Mouse (Mus musculus) heart, postnatal 10 days (tissue): Measurements from ENCODE around the gene Cdkn1a. TPM values are rescaled to one million over a fixed set of nuclear protein-coding genes. Genes with fewer than 3 reads are reported as not detected.
"Not testable (repeated sequence)": the region's sequence is repeated elsewhere in the genome, so short reads cannot be mapped to it uniquely, and the experiment has no call there.

Experiments used
- DNase-seq, 2 experiments: peaks; one replicate each; pipeline ENCODE4 v3.0.0; 2021
- intact Hi-C: fragments of 180-260 bp; cut with DNase I; formaldehyde crosslinking; loops from one replicate; pipeline ENCODE4 v1.15.1; 2025
- total RNA-seq, 2 experiments: library from RNA; stranded (reverse); gene quantifications; 2 replicates each; pipeline ENCODE4 v1.2.3; 2021

Cdkn1a gene
- total RNA-seq, 2 experiments from 2014 or later, result 46.2 to 180 TPM

DNA sequence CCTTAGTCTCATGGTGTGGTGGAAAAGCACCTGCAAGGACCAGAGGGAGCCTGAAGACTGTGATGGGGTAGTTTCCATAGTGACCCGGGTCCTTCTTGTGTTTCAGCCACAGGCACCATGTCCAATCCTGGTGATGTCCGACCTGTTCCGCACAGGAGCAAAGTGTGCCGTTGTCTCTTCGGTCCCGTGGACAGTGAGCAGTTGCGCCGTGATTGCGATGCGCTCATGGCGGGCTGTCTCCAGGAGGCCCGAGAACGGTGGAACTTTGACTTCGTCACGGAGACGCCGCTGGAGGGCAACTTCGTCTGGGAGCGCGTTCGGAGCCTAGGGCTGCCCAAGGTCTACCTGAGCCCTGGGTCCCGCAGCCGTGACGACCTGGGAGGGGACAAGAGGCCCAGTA lies 7.5 kb downstream of the Cdkn1a start:
- peak in 1 of 2 experiments; percentile 1 for DNase-seq
- intact Hi-C loops, result loop anchor here (5.0 kb wide), 1 partner anchor 111 kb away; no protein-coding TSS in a partner anchor

DNA sequence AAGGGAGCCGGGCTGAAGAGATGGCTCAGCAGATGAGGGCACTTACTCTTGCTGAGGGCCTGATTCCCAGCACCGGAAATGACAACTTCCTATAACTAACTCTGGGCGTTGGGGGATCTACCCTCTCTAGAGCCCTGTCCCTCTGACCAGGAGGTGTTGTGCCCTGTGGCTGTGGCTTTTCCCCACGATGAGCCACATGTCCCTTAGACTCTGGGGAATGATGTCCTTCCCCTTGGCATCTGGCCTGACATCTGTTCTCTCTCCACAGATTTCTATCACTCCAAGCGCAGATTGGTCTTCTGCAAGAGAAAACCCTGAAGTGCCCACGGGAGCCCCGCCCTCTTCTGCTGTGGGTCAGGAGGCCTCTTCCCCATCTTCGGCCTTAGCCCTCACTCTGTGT lies 8.3 kb downstream of the Cdkn1a start:
- intact Hi-C loops, result loop anchor here (5.0 kb wide), 1 partner anchor 112 kb away; no protein-coding TSS in a partner anchor
- DNase-seq, result peak in 1 of 2 experiments; percentile 1

DNA sequence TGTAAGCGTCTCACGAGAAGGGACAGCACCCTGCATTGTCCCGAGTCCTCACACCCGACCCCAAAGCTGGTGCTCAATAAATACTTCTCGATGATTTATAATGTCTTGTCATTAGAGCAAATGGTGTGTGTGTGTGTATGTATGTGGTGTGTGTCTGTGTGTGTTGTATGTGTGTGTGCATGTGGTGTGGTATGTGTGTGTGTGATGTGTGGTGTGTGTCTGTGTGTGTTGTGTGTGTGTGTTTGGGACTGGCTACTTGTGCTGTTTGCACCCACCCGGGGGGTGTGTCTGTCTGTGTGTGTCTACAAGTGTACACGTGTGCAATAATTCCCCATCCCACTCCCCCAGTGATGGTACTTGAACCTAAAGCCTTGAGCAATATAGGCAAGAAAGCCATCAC lies 9.9 kb downstream of the Cdkn1a start:
- intact Hi-C loops, result no loop called here
- no peak for DNase-seq

DNA sequence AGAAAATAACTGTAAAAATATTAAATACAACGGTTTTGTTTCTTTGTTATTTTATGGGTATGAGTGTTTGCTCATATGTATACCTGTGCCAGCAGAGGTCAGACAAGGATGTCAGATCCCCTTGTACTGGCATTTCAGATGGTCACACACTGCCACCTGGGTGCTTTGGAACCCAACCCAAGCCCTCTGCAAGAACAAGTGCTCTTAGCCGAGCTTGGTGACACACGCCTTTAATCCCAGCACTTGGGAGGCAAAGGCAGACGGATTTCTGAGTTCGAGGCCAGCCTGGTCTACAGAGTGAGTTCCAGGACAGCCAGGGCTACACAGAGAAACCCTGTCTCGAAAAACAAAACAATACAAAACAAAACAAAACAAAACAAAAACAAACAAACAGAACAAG lies 19.6 kb downstream of the Cdkn1a start:
- intact Hi-C loops, DNase-seq: not testable (repeated sequence)

DNA sequence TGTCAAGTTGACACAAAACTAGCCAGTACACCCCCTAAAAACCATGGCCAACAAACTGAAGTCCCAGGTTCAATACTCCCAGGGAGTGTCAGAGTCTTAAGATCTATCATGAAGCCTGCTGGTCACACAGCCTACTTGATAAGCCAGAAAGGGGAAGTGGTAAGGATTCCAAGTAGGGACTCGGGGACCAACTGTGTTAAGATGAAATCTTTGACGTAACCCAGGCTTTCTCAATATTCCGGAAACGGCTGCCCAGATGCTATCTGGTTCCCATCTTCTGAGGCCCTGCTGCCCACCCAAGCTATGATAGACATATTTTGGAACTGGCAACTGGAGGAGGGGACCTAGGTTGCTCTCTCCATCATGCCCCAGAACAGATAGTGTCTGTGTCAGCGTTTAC lies 20.6 kb downstream of the Cdkn1a start:
- intact Hi-C loops, result no loop called here
- no peak for DNase-seq

DNA sequence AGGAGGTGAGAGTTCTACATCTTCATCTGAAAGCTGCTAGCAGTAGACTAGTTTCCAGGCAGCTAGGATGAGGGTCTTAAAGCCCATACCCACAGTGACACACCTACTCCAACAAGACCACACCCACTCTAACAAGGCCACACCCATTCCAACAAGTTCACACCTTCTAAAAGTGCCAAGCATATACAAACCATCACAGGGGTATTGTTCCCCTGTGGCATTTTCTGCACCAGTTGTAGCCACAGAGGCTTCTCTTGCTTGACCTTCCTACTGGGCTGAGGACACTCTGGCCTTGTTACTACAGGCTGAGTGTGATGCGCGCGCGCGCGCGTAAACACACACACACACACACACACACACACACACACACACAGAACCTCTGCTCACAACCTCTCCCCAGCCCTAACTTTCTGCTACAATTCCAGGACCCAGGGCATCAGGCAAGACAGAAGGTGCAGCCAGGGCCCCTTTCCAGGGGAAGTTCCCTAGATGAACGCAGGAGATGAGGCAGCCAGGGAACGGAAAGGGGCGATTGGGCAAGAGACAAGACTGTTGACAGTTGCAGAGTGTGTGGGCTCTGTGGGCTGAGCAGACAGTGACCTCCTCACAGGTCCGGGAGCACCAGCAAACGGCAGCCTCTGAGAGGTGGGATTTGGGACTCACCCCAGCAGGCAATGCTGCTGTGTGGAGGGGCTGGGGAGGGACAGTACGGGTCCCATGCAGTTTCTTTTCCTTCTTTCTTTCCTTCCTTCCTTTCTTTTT lies 23.0 kb downstream of the Cdkn1a start, which contains the start of gene Rab44:
TSS of gene Rab44 (plus strand) at position 555 of the 762 bp plus-strand sequence.
- DNase-seq, result peak in 1 of 2 experiments; percentile 0
- intact Hi-C loops, result no loop called here

DNA sequence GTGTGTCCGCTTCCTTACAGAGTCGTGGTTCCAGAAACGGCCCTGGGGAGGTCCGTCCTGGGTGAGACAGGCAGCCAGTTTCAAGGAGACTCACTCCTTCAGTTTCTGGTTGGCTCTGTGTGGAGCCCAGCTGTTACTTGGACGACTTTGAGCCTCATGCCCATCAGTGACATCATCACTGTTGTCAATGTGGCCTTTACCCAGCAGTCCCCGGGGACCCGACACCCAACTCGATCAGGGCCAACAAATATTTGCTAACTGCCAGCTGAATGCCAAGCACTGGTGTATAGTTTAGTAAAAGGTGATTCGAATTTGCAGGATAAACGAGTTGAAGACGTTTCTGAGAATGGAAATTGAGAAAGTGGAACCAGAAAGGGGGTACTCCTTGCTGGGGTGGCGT lies 25.2 kb downstream of the Cdkn1a start:
- intact Hi-C loops, result loop anchor here (5.0 kb wide), 1 partner anchor 51 kb away; no protein-coding TSS in a partner anchor
- DNase-seq, result no peak

DNA sequence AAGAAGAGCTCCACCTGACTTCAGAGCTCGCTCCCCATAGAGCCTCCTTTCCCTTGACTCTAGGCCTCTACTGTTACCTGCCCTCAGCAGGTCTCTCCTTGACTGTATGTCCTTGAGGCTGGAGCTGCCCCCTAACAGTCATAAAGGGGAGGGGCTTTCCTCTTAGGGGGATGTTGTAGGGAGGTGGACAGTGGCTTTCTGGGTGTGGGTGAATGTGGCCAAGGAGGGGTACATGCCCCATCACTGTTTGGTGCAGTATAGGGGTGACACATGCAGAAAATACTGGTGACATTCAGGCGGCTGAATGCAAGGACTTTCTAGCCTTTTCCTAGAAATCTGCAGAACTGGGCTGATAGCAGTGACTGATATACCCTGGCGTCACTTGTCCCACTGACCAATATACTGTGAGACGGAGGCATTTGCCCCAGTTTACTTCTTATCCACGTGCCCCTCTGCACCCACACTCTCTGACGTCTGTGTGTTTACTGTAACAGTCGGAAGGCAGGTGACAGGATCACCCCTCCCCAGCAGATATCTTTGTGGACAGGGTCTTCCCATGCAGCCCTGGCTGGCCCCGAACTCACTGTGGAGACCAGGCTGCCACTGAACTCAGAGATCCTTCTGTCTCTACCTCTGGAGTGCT lies 26.4 kb downstream of the Cdkn1a start:
- no peak for DNase-seq

DNA sequence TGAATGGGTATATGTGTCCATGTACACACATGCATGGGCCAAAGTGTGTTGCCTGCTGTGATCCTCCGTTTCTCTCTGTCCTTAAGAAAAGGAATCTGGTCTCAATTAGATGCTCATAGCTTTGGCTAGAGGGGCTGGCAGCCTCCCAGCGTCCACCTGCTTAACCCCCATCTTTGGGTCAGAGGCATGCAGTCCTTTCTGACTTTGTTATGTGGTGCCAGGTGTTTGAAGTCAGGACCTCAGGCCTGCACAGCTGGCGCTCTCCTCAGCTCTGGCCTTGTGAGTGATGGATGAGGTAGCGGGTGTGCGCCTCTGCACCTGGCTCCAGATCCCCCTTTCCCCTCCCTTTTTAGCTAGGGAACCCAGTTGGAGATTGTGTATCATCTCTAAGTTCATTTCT lies 27.3 kb downstream of the Cdkn1a start:
- peak in 1 of 2 experiments; percentile 2 for DNase-seq
- intact Hi-C loops, result loop anchor here (5.0 kb wide), 1 partner anchor 49 kb away; no protein-coding TSS in a partner anchor

More for the DNA sequence above, 26.4 kb downstream of the Cdkn1a start:
- intact Hi-C loops, result loop anchor here (5.0 kb wide), 1 partner anchor 50 kb away; no protein-coding TSS in a partner anchor

DNA sequence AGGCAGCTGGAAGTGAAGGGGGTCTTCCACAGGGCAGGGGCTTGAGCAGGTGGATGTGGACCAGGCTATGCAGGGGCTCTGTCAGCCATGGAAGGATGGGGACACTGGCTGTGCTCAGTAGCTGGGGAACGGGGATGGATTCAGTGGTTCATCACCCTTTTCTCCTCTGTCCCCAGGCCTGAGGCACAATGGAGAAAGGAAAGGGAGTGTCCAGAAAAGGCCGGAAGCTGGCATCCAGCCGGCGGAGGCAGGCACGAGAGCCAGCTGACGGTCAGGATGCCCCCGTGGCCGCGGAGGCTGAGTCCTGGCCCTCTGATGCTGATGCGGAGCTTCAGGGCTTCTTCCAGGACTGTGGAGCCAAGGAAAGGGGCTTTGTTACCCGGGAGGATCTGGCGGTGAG lies 29.9 kb downstream of the Cdkn1a start:
- DNase-seq, result no peak
- intact Hi-C loops, result no loop called here

DNA sequence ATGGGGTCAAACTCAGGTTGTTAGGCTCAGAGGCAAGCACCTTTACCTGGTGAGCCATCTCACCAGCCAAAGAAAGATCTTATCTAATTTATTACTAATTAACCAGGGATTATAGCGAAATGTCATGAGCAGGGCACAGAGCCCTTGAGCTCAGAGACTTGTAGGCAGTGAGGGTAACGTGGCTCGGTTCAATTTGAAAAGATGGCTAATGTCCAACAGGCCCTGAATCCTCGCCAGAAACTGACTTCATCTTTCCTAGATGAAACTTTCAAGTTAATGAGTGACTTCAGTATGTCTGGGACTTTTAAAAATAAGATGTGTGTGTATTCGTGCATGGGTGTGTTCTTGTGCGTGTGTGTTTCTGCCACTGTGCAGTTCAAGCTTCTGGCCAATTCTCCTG lies 32.0 kb downstream of the Cdkn1a start:
- intact Hi-C loops, result no loop called here
- peak; percentile 54 to 63 for DNase-seq

DNA sequence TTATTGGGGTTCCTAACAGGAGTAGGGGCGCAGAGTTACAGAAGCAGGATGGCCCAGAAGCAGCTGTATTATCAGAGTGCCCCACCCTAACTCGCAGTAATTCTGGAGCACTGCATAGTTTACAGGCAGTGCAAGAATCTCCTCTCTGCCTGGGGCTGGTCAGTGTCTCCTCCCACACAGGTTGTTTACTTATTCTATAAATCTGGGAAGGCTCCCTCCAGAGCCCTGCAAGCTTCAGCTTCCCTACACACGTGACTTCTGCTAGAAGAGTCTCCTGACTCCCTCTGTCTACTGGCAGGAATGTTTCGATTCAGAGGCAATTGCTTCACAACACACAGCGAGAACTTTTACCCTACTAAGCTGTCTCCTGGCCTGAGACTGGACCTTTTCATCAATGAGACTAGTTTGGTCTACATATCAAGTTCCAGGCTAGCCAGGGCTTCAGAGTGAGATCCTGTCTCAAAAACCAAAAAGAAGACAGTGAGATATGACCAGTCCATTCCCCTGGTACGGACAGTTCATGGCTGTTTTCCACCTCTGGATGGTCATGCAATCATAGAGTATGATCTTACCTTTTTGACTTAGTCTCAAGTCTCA lies 32.9 kb downstream of the Cdkn1a start:
- no peak for DNase-seq
- intact Hi-C loops, result no loop called here

DNA sequence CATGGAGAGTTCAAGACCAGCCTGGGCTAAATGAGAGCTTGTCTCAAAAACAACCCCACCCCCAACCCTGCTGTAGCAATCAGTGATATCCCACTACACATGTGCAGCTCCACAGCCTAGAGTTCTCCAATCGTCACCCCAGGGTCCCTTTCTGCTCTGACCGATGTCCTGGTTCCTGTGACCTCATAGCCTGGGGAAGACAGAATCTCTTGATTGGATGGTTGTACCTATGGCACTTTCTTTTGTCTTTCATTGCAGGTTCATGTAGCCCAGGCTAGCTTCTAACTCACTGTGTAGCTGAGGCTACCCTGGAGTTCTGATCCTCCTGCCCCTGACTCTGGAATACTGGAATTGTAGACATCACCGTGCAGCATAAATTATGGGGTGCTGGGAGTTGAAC lies 35.8 kb downstream of the Cdkn1a start:
- DNase-seq, result no peak
- intact Hi-C loops, result no loop called here

DNA sequence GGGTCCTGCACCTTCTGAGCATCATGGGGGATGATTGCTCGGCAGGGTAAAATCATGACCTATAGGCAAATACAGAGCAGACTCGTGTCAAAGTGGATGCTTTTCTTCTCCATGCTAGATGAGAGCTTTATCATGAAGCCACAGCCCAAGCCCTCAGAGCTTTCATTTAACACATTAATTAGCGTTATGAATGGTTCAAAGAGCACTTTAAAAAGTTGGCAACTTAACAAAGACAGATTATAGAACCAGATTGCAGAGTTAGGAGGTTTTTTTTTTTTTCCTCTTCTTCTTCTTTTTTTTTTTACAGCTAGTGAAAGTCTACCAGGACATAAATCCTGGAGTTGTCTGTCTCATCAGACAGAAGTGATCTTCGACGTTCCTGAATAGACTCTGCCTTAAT lies 38.6 kb downstream of the Cdkn1a start:
- no peak for DNase-seq
- intact Hi-C loops, result no loop called here

DNA sequence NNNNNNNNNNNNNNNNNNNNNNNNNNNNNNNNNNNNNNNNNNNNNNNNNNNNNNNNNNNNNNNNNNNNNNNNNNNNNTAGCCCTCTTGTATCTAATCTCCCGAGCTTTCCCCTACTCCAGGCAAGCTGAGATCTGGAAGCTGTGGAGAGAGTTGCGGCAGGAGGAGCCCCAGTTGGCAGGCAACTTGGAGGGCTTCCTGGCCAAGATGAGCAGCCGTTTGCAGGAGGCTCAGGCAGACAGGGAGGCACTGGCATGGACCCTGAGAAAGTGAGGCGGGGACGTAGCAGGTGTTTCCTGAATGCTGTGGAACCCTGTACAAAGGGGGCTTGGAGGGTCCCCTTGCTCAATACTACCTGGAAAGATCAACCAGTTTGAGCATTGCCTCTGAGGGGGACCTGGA lies 44.3 kb downstream of the Cdkn1a start:
- DNase-seq, result no peak
- intact Hi-C loops, result no loop called here

DNA sequence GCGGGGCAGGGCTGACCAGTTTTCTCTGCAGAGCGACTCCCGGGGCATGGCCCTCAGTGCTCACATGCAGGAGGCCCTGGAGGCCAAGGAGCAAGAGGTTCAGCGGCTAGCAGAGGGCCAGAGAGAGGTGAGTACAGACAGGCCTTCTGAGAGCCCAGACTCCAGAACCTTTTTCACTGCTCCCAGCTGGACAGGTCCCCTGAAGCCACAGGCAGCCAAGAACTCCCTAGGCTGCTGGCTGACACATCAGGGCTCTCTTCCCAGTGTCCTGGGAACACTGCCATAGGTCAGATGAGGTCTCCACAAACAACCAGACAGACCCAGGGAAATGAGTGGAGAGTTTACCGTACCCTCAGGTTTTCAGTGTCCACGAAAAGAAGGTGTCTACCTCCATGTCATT lies 45.5 kb downstream of the Cdkn1a start:
- peak; percentile 92 to 93 for DNase-seq
- intact Hi-C loops, result no loop called here

DNA sequence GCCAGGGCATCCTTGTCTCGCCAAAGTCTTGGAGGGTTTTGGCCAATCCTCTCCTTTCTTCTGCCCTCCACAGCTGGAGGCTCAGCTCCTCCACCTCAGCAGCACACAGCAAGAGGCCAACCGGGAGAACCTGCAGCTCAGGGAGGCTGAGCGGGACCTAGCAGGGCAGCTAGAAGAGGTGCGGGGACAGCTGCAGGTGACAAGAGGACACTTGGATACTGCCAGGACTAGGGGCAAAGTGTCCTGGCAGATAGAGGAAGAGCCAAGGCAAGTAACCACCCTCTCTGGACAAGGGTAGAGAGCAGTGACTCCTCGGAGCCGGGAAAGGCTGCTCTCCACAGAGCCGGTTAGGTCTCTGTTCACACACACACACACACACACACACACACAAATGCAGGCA lies 47.1 kb downstream of the Cdkn1a start:
- intact Hi-C loops, result no loop called here
- DNase-seq, result no peak

DNA sequence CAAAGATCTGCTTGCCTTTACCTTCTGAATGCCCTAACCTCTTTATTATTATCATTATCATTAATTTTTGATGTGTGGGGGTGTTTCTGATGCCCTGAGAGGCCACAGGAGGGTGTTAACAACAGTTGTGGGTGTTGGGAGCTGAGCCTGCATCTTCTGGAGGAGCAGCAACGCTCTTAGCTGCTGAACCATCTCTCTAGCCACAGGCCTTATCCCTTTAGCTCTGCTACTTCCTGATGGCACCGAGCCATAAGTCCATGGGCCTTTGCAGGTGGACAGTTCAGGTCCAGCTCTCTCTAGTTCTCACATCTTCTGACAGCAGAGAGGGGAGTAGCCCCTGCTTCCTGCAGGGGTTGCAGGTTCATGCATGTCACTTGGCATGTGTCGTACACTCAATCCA lies 50.8 kb downstream of the Cdkn1a start:
- intact Hi-C loops, result no loop called here
- DNase-seq, result no peak

DNA sequence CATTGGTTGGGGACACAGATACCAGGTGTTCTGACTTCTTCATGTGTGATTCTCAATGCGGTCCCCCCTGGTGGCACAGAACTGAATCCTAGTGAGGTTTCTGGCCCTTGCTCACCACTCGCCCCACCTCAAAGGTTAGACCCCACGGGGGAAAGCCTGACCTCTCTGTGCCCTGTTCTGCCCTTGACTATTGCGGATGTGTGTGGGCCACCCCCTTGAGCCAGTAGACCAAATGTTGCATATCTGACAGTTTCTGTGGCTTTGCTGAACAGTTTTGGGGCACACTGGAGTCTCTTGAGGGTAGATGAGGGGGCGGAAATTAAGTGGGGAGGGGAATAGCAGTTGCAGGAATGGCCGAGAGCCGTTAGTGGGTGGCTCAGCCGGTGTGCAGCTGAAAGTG lies 52.5 kb downstream of the Cdkn1a start:
- intact Hi-C loops, result no loop called here
- DNase-seq, result no peak

DNA sequence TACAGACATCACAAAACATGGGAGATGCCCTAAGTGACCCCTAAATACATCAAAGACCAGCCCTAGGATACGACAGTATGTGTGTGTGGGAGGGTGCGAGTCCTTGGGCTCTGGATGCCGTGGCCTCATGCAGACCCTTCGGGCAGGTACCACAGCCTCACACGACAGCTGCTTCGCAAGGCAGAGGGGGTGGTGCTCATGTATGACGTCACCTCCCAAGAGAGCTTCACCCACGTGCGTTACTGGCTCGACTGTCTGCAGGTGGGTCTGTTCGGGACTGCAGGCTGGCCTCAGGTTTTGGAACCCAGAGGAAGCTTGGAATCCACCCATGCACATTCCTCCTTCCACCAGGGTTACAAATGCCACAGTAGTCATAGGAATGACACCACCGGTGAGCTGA lies 54.3 kb downstream of the Cdkn1a start:
- DNase-seq, result no peak
- intact Hi-C loops, result no loop called here

DNA sequence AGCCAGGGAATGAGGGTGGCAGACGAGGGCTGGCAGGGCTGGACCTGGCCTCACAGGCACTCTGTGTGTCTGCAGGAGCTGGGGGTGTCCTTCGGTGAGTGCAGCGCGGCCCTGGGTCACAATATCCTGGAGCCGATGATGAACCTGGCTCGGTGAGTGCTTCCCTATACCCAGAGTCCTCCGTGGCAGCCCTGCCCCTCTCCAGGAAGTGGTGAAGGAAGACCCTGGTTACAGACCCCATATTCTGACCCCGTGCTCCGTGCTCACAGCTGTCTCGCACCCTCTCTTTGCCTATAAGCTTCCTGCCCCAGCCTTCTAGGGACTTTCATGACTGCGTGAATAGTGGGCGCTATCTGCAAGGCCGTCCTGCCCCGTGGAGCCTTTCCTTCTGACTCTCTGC lies 56.5 kb downstream of the Cdkn1a start:
- DNase-seq, result no peak
- intact Hi-C loops, result no loop called here

DNA sequence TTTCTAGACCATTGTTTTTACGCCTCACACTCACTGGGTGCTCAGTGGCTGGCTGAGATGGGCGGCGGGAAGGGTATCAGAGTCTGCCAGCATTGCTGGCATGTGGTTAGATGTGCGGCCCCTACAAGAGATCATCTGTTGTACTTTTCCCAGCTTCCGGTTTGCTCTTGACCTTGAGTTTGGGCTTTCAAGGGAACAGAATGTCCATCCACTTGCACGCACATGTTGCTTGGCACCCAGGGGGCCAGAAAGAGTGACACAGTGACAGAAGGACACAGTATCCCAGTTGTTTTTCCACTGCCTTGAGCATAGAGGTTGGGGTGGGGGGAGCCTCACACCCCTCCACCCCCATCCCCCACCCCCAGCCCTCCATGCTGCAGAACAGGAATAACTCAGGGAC lies 57.0 kb downstream of the Cdkn1a start:
- no peak for DNase-seq
- intact Hi-C loops, result no loop called here
